Mouse (Mus musculus) gastrocnemius, postnatal 14 days (tissue): Measurements from ENCODE around the gene Bag6. TPM values are rescaled to one million over a fixed set of nuclear protein-coding genes. Genes with fewer than 3 reads are reported as not detected.

Experiments
- DNase-seq: peaks from one replicate; pipeline ENCODE4 v3.0.0; 2021; ENCODE audit warnings: mixed read lengths
- intact Hi-C: fragments of 180-260 bp; cut with DNase I; formaldehyde crosslinking; loops from one replicate; pipeline ENCODE4 v1.15.1; 2025; ENCODE audit warnings: low total_unique reads
- microRNA-seq, 2 experiments: library from miRNA; unstranded; fragments of <30 nt; microRNA quantifications; one replicate each; pipeline ENCODE4 v1.2.0; 2021
- total RNA-seq, 2 experiments: library from RNA; stranded (reverse); gene quantifications; 2 replicates each; pipeline ENCODE4 v1.2.3; 2021

Gene Bag6
- total RNA-seq, 2 experiments from 2014 or later, result 193 to 200 TPM

- intact Hi-C loops, result no loop called here
- DNase-seq, result no peak
These were observed 52.4 kb downstream of the Bag6 start for GRCm38 (mm10) chr17:35187345-35187744.

GRCm38 (mm10) chr17:35187959-35188610, 53.1 kb downstream of the Bag6 start, which contains the start of gene Lst1:
Gene Lst1 (minus strand): TSS chr17:35188439.
- DNase-seq, result no peak
- intact Hi-C loops, result no loop called here

DNA sequence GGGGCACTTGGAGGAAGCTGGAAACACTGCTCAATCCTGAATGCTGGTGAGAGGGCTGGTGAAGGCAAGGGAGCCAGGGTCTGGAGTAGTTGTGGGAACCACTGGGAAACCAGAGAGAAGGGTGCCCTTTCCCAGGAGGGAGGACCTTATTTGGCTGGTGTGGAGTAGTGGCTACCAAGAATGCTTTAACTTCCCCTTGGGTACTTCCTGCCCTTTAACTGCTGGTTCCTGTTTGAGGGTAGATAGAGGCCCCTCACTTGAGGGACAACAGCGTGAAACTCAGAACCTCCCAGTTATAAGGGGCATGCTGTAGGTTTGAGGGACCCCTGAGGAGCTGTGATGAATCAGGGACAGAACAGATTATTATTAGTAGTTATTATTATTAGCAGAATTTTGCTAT, 54.2 kb downstream of the Bag6 start:
- intact Hi-C loops, result no loop called here
- no peak for DNase-seq

GRCm38 (mm10) chr17:35190096-35190495, 55.1 kb downstream of the Bag6 start:
- intact Hi-C loops, result no loop called here
- no peak for DNase-seq

DNA sequence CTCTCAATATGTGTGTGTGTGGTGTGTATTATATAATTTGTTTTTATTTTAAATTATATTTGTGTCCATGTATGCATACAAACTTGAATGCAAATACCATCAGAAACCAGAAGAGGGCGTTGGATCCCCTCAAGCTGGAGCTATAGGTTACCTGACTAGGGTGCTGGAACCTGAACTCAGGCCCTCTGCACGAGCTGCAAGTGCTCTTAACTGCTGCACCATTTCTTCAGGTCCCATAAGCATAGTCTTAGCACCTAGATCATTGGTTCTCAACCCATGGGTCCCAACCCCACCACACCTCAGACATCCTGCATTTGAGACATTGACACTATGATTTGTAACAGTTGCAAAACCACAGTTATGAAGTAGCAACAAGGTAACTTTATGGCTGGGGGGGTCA, 56.7 kb downstream of the Bag6 start:
- no peak for DNase-seq
- intact Hi-C loops, result no loop called here

DNA sequence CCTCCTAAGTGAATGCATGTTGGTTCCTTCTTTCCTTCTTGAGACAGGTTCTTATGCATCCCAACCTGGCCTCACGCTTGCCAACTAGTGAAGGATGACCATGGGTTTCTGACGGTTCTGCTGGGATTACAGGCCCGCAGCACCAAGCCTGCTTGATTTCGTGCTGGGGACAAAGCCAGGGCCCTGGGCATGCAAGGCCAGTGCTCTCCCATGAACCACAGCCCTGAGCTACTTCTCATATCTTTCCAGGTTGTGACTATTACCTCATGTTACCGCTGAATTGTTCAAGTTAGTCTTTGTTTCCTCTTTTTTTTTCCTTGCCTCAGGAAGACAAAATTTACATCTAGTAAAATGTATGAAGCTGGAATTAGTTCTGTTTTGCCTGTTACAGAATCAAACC, 57.9 kb downstream of the Bag6 start:
- DNase-seq, result no peak
- intact Hi-C loops, result no loop called here

DNA sequence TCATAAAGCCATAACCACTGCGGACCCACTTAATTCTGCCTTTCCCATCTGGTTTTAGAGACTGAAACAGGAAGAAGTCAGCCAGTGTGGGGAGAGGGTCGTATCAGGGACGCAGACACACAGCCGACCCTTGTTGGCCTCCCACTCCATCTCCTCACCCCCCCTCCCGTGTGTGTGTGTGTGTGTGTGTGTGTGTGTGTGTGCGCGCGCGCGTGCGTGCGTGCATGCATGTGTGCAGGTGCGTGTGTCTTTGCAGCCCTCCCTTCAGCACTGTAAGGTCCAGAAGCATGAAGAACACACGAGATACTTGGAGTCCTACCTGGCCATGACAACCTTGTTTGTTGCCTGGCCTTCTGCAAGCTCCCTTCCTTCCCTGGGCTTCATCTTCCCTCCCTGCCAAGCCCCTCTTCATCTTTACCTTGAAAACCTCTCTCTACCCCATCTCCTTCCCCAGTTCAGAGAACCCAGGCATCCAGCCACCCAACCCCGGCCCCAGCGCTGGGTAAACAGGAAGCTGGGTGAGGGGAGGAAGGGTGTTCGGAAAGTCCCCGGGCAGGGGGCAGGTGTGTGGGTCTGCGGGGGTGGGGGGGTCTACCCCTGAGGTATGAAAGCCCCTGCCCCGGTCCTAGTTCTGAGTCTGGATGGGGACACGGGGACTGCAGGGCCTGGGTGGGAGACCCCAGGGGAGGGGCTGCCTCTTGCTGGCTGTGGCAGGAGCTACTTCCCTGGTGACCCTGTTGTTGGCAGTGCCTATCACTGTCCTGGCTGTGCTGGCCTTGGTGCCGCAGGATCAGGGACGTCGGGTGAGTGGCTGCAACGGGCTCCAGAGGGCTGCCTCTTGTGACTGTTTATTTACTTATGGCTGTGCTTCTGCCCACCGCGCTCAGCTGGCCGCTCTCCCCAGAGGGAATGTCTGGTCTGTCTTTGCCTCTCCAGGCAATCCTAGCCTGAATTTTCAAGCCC, 59.2 kb downstream of the Bag6 start, which contains the start of gene Ltb:
Ltb (plus strand) TSS at position 559 of the 963 bp plus-strand sequence.
- DNase-seq, result no peak
- intact Hi-C loops, result no loop called here

DNA sequence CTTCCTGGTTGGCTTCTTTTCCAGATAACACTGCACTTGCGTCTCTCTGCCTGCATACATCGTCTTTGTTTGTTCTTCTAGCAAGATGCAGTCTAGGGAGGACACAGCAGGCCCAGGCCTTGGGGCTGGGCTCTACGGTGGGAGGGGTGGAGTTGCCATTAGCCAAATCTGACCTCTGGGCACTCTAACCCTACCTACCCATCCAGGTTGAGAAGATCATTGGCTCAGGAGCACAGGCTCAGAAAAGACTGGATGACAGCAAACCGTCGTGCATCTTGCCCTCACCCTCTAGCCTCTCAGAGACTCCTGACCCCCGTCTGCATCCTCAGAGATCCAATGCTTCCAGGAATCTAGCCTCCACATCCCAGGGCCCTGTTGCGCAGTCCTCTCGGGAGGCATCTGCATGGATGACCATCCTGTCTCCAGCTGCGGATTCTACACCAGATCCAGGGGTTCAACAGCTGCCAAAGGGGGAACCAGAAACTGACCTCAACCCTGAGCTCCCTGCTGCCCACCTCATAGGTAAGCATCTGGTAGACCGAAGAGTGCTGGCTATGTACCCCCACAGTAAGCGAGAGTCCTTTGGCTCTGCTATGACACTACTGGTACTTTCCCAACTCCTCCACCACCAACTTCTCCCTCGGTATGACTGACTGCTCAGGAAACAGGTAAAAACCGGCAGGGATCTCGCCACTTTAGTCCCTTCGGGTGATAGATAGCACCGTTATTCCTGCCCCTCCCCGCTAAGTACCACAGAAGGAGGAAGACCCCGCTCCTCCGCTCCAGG, 60.1 kb downstream of the Bag6 start:
- no peak for DNase-seq
- intact Hi-C loops, result no loop called here

- peak; percentile 88 for DNase-seq
- intact Hi-C loops, result no loop called here
These were observed 60.8 kb downstream of the Bag6 start for GRCm38 (mm10) chr17:35195631-35196320.

DNA sequence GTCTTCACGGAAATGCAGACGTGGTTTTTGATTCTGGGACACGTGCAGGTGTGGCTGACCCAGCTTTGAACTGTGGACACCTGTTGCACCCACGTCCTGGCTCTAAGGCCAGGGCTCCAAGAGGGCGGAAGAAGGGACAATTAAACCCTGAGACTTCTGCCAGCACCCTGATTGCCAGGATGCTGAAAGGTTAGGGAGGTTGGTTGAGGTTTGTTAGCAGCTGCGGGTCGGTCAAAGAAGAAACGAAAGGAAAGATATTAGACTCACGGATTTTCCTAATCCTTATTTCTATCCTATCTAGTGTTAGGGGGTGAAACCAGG, 61.3 kb downstream of the Bag6 start:
- no peak for DNase-seq
- intact Hi-C loops, result no loop called here

Small RNA genes lying within 50 kb of the gene (microRNA-seq; reads per million reads assigned to microRNA genes)
- 0 reads per million in 2 experiments for gene Mir6973a

Other genes with a start within 250 kb of the Bag6 start
- 1 to 10 TPM; 1.8 to 3.1 TPM for gene C2, start 236.9 kb upstream of the Bag6 start, total RNA-seq
- gene Ehmt2, start 236.7 kb upstream of the Bag6 start, total RNA-seq, result 10 to 100 TPM; 29.4 to 32.2 TPM
- under 1 TPM in 1 of 2 experiments, not detected in 1; 0.09 TPM for gene Slc44a4, start 220.7 kb upstream of the Bag6 start, total RNA-seq
- 1 to 10 TPM; 8.0 to 8.3 TPM for gene Neu1, start 203.9 kb upstream of the Bag6 start, total RNA-seq
- 1 to 10 TPM; 2.6 to 5.9 TPM for gene Hspa1b, start 175.9 kb upstream of the Bag6 start, total RNA-seq
- not detected for gene Gm20481, start 165.3 kb upstream of the Bag6 start, total RNA-seq
- gene Hspa1a, start 163.0 kb upstream of the Bag6 start, total RNA-seq, result 1 to 10 TPM; 3.8 to 6.8 TPM
- 10 to 100 TPM; 11.6 to 14.8 TPM for gene Hspa1l, start 162.5 kb upstream of the Bag6 start, total RNA-seq
- gene Lsm2, start 153.3 kb upstream of the Bag6 start, total RNA-seq, result 10 to 100 TPM; 19.5 to 20.1 TPM
- 10 to 100 TPM; 26.8 to 29.2 TPM for gene Vars, start 134.2 kb upstream of the Bag6 start, total RNA-seq
- gene Vwa7, start 118.6 kb upstream of the Bag6 start, total RNA-seq, result 1 to 10 TPM; 3.7 to 3.9 TPM
- gene Sapcd1, start 107.2 kb upstream of the Bag6 start, total RNA-seq, result 1 to 10 TPM in 1 of 2 experiments, under 1 TPM in 1; 0.38 to 1.5 TPM
- gene Msh5, start 88.4 kb upstream of the Bag6 start, total RNA-seq, result under 1 TPM; 0.84 to 0.94 TPM
- 10 to 100 TPM; 28.3 to 32.5 TPM for gene Clic1, start 85.2 kb upstream of the Bag6 start, total RNA-seq
- 10 to 100 TPM; 23.4 to 32.2 TPM for gene Ddah2, start 76.1 kb upstream of the Bag6 start, total RNA-seq
- gene Ly6g6c, start 69.8 kb upstream of the Bag6 start, total RNA-seq, result not detected
- gene Mpig6b, start 69.0 kb upstream of the Bag6 start, total RNA-seq, result not detected
- not detected for gene Ly6g6e, start 58.3 kb upstream of the Bag6 start, total RNA-seq
- gene Ly6g6d, start 57.1 kb upstream of the Bag6 start, total RNA-seq, result under 1 TPM; 0.64 TPM
- gene Ly6g6f, start 49.6 kb upstream of the Bag6 start, total RNA-seq, result not detected
- 10 to 100 TPM; 52.8 to 58.5 TPM for gene Abhd16a, start 45.9 kb upstream of the Bag6 start, total RNA-seq
- not detected for gene Ly6g5c, start 26.9 kb upstream of the Bag6 start, total RNA-seq
- under 1 TPM; 0.27 to 0.37 TPM for gene Ly6g5b, start 19.8 kb upstream of the Bag6 start, total RNA-seq
- gene Gpank1, start 13.7 kb upstream of the Bag6 start, total RNA-seq, result 1 to 10 TPM; 7.0 to 7.9 TPM
- 100 to 1,000 TPM; 156 to 166 TPM for gene Csnk2b, start 13.1 kb upstream of the Bag6 start, total RNA-seq
- gene D17H6S53E, start 8.8 kb upstream of the Bag6 start, total RNA-seq, result 10 to 100 TPM; 14.4 to 16.1 TPM
- not detected for gene Apom, start 3.1 kb upstream of the Bag6 start, total RNA-seq
- 100 to 1,000 TPM; 102 to 118 TPM for gene Prrc2a, start 29.7 kb downstream of the Bag6 start, total RNA-seq
- under 1 TPM; 0.71 to 0.90 TPM for gene Aif1, start 40.9 kb downstream of the Bag6 start, total RNA-seq
- 1 to 10 TPM; 1.5 to 2.8 TPM for gene Lst1, start 53.3 kb downstream of the Bag6 start, total RNA-seq
- gene Ltb, start 59.3 kb downstream of the Bag6 start, total RNA-seq, result under 1 TPM in 1 of 2 experiments, not detected in 1; 0.31 TPM
- under 1 TPM; 0.24 to 0.68 TPM for gene Tnf, start 66.8 kb downstream of the Bag6 start, total RNA-seq
- gene Lta, start 70.2 kb downstream of the Bag6 start, total RNA-seq, result under 1 TPM; 0.42 to 0.78 TPM
- gene Gm16181, start 85.7 kb downstream of the Bag6 start, total RNA-seq, result not detected
- 1 to 10 TPM; 2.3 to 2.7 TPM for gene Atp6v1g2, start 98.5 kb downstream of the Bag6 start, total RNA-seq
- gene Nfkbil1, start 100.6 kb downstream of the Bag6 start, total RNA-seq, result 1 to 10 TPM; 7.6 to 7.9 TPM
- gene Ddx39b, start 106.6 kb downstream of the Bag6 start, total RNA-seq, result 100 to 1,000 TPM in 1 of 2 experiments, 10 to 100 TPM in 1; 85.3 to 103 TPM
- 10 to 100 TPM; 34.3 to 40.7 TPM for gene H2-D1, start 127.6 kb downstream of the Bag6 start, total RNA-seq
- gene H2-Q1, start 185.2 kb downstream of the Bag6 start, total RNA-seq, result under 1 TPM; 0.18 to 0.47 TPM
- under 1 TPM; 0.33 to 0.58 TPM for gene H2-Q2, start 207.1 kb downstream of the Bag6 start, total RNA-seq
- gene H2-Q4, start 244.4 kb downstream of the Bag6 start, total RNA-seq, result 1 to 10 TPM; 3.0 to 4.1 TPM